8 mouse cellular contexts compared by ENCODE assay signal in the genomic region with DNA sequence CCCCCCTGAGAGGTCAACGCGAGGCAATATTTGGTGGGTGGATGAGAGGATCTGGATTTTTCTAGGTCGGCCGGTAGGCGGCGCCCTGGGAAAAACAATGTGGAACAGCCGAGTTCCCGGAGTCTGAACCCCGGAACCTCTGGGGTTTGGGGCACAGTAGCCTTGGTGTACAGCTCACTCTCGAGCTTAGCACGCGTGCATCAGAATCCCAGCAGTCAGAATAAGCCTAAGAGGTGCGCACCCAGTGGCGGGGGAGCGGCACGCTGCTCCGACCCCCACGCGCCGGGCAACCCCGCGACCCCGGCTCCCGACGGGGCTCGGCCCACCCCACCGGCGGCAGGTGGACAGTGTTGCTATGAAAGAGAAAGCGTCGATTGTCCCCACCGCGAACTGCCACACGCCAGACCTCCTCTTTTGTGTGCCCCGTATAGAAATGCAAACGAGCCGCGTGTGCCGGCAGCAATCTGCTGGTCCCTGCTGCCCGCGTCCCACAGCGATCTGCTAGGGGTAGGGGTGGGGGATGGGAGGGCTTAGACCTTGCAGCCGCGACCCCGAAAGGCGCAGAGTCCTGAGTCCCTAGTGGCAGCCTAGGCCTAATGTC. TPM values are rescaled to one million over a fixed set of nuclear protein-coding genes. Genes with fewer than 3 reads are reported as not detected.
A peak's percentile ranks its signal among the peaks of the same experiment; 100 is the strongest.
DNase-seq lines count a peak whose midpoint lies in the region; ATAC-seq and TF ChIP-seq lines count a peak whose summit lies in the region.

No protein-coding gene starts in this region.

- DNase-seq in A20 (ENCODE audit: low read depth, low spot score) = peak; percentile 90
- peak; percentile 81 for DNase-seq in kidney, postnatal 14 days
- DNase-seq in liver, embryonic 13.5 days = peak; percentile 81
- DNase-seq in neural tube, embryonic 10.5 days (ENCODE audit: extremely low spot score, low spot score) = peak; percentile 89

- peak overlapping the region; percentile 84 for H3K9ac ChIP-seq in heart, embryonic 13.5 days
- peak overlapping the region; percentile 81 for H3K9ac ChIP-seq in liver, embryonic 13.5 days
- peak overlapping the region; percentile 63 for H3K9ac ChIP-seq in stomach, embryonic 15.5 days

- peak overlapping the region; percentile 73 for H3K27ac ChIP-seq in bone marrow macrophage, adult 2 months (ENCODE audit: insufficient read depth, low read depth, low read length)
- H3K27ac ChIP-seq in heart, embryonic 13.5 days (replicated peaks) = peak overlapping the region; percentile 90
- H3K27ac ChIP-seq in liver, embryonic 13.5 days = peak overlapping the region; percentile 83
- peak overlapping the region; percentile 94 for H3K27ac ChIP-seq in stomach, embryonic 15.5 days

- no peak for TF ChIP-seq POLR2A in bone marrow macrophage, adult 2 months (IDR thresholded peaks at IDR 0.05; ENCODE audit: borderline replicate concordance, low read depth, low read length)

- no peak for ATAC-seq in heart, embryonic 13.5 days (ENCODE audit: extremely low read depth, insufficient number of reproducible peaks, low FRiP score, low TSS enrichment)
- ATAC-seq in liver, embryonic 13.5 days (ENCODE audit: low read depth) = no peak
- no peak for ATAC-seq in stomach, embryonic 15.5 days (ENCODE audit: insufficient read depth, low FRiP score, low read depth)

- no peaks in the 10 kb centered on the region for H3K9me3 ChIP-seq in erythroblast, embryonic 14.5 days (ENCODE audit: control insufficient read depth, low read length)
- H3K9me3 ChIP-seq in heart, embryonic 13.5 days = no peaks in the 10 kb centered on the region
- H3K9me3 ChIP-seq in liver, embryonic 13.5 days (replicated peaks) = no peaks in the 10 kb centered on the region
- no peaks in the 10 kb centered on the region for H3K9me3 ChIP-seq in stomach, embryonic 15.5 days

- WGBS in heart, embryonic 13.5 days = under 1% methylated on average over 45 of the region's 45 CpGs
- WGBS in liver, embryonic 13.5 days (ENCODE audit: insufficient replicate concordance) = under 1% methylated on average over 45 of the region's 45 CpGs
- under 1% methylated on average over 45 of the region's 45 CpGs for WGBS in stomach, embryonic 15.5 days

- peak; percentile 86 for TF ChIP-seq CTCF in bone marrow macrophage, adult 2 months (IDR thresholded peaks at IDR 0.05; ENCODE audit: low read depth, low read length)

- peak overlapping the region; percentile 93 for H3K4me2 ChIP-seq in heart, embryonic 13.5 days
- H3K4me2 ChIP-seq in liver, embryonic 13.5 days = peak overlapping the region; percentile 100
- H3K4me2 ChIP-seq in stomach, embryonic 15.5 days = peak overlapping the region; percentile 99

- H3K36me3 ChIP-seq in erythroblast, embryonic 14.5 days (ENCODE audit: control insufficient read depth) = peaks cover 8% of the 10 kb centered on the region
- 0 out of 2 replicates have a peak, but pooled peaks cover 2% of the 10 kb centered on the region for H3K36me3 ChIP-seq in heart, embryonic 13.5 days
- H3K36me3 ChIP-seq in liver, embryonic 13.5 days = no peaks in the 10 kb centered on the region
- no peaks in the 10 kb centered on the region for H3K36me3 ChIP-seq in stomach, embryonic 15.5 days

- H3K27me3 ChIP-seq in erythroblast, embryonic 14.5 days (ENCODE audit: control insufficient read depth) = peaks cover 18% of the 10 kb centered on the region
- peaks cover 13% of the 10 kb centered on the region for H3K27me3 ChIP-seq in heart, embryonic 13.5 days (replicated peaks)
- H3K27me3 ChIP-seq in liver, embryonic 13.5 days = peaks cover 13% of the 10 kb centered on the region; the same call in 1 of the 2 replicates
- H3K27me3 ChIP-seq in stomach, embryonic 15.5 days (replicated peaks) = peaks cover 8% of the 10 kb centered on the region; the same call in 1 of the 2 replicates

- H3K4me1 ChIP-seq in bone marrow macrophage, adult 2 months (ENCODE audit: control insufficient read depth, insufficient read depth, low read length) = peaks cover 21% of the 10 kb centered on the region
- H3K4me1 ChIP-seq in erythroblast, embryonic 14.5 days (ENCODE audit: control insufficient read depth) = peaks cover 88% of the 10 kb centered on the region
- H3K4me1 ChIP-seq in heart, embryonic 13.5 days = peaks cover 54% of the 10 kb centered on the region
- H3K4me1 ChIP-seq in liver, embryonic 13.5 days (replicated peaks) = peaks cover 92% of the 10 kb centered on the region
- peaks cover 42% of the 10 kb centered on the region for H3K4me1 ChIP-seq in stomach, embryonic 15.5 days

- peak overlapping the region; percentile 84 for H3K4me3 ChIP-seq in bone marrow macrophage, adult 2 months (ENCODE audit: insufficient read depth, low read length)
- peak overlapping the region; percentile 93 for H3K4me3 ChIP-seq in erythroblast, embryonic 14.5 days (replicated peaks)
- peak overlapping the region; percentile 75 for H3K4me3 ChIP-seq in heart, embryonic 13.5 days
- peak overlapping the region; percentile 88 for H3K4me3 ChIP-seq in liver, embryonic 13.5 days (replicated peaks)
- H3K4me3 ChIP-seq in stomach, embryonic 15.5 days (replicated peaks) = peak overlapping the region; percentile 66

RNA-seq across cellular contexts. Expression of gene Gadd45g, which starts 0.8 kb away (rescaled TPM):
- 5.1 and 5.5 TPM in 2 replicates for polyA plus RNA-seq in bone marrow macrophage, adult 2 months (2012; ENCODE audit: insufficient read depth, insufficient read length, missing spikeins)
- 9.6 and 11.5 TPM in 2 replicates for polyA plus RNA-seq in erythroblast, embryonic 14.5 days (2012)
- polyA plus RNA-seq in heart, embryonic 13.5 days (2015; fragmentation: Nextera tagmentation; extraction: Ambion mirVana) = 51.2 and 51.8 TPM in 2 replicates
- 19.5 and 20.8 TPM in 2 replicates for polyA plus RNA-seq in liver, embryonic 13.5 days (2015; fragmentation: Nextera tagmentation; extraction: Ambion mirVana)
- 36.2 and 39.0 TPM in 2 replicates for polyA plus RNA-seq in stomach, embryonic 15.5 days (2015; fragmentation: Nextera tagmentation; extraction: Ambion mirVana)

RNA-seq across cellular contexts. Expression of gene Sema4d, which starts 52.1 kb away (rescaled TPM):
- polyA plus RNA-seq in bone marrow macrophage, adult 2 months (2012; ENCODE audit: insufficient read depth, insufficient read length, missing spikeins) = 181 and 193 TPM in 2 replicates
- 0.56 and 0.76 TPM in 2 replicates for polyA plus RNA-seq in erythroblast, embryonic 14.5 days (2012)
- 13.0 and 13.9 TPM in 2 replicates for polyA plus RNA-seq in heart, embryonic 13.5 days (2015; fragmentation: Nextera tagmentation; extraction: Ambion mirVana)
- polyA plus RNA-seq in liver, embryonic 13.5 days (2015; fragmentation: Nextera tagmentation; extraction: Ambion mirVana) = 6.0 and 7.6 TPM in 2 replicates
- 8.4 and 10.2 TPM in 2 replicates for polyA plus RNA-seq in stomach, embryonic 15.5 days (2015; fragmentation: Nextera tagmentation; extraction: Ambion mirVana)

Comparison
In these comparisons a context has a peak if more than half of its experiments do, and no peak if none do; other contexts are left out.
1. RNA of gene Sema4d, which starts 52.1 kb away (polyA plus RNA-seq): 181 to 193 TPM in bone marrow macrophage, adult 2 months; 13.0 to 13.9 TPM in heart, embryonic 13.5 days, 8.4 to 10.2 TPM in stomach, embryonic 15.5 days, 6.0 to 7.6 TPM in liver, embryonic 13.5 days and 0.56 to 0.76 TPM in erythroblast, embryonic 14.5 days; every median in the first group is over 10 times any median in the second.
2. Peak in every context shown above with its lines, with median percentiles within 50 percentile points of each other: DNase-seq, H3K27ac ChIP-seq, H3K4me3 ChIP-seq, H3K4me2 ChIP-seq and H3K9ac ChIP-seq.